Mouse (Mus musculus): ENCODE results near the gene Eci1. TPM values are rescaled to one million over a fixed set of nuclear protein-coding genes. Genes with fewer than 3 reads are reported as not detected.

Eci1 gene
- polyA plus RNA-seq, 1 experiment: 78.3 TPM

DNA sequence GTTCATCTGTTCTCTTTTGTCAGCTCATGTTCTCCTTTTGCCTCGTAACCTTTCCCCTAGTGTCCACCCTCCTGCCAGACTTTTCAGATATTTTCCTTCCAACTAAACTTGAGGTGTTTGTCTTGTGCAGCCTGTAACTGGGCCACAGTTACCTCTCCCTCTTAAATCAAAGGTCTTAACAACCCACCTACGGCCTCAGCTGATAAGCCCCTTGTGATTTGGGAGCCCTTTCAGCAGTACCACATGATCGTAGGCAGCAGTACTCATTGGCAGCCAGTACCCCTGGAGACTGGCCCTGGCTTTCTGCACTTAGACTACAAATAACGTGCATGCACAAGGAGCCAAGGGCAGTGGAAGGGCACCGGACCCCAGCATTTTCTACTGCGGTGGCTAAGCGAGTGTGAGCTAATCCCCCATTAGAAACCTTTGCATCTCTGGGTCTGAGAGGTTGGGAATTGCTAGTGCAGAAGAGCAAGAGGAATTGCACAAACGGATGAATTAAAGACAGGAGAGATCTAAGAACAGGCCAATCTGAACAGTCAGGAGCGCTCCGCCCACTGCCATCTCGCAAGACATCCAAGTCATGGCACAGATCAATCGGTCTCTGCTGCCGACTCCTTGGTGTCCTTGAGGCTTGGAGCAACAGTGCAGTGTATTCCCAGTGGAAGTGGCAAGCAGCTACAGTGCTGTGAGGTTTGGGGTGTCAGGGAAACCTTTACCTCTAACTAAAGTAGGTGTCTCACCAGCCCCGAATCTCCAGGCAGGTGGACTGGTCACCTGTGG lies 3.0 kb downstream of the Eci1 start:
- Histone ChIP-seq H3K4me1 (ENCODE audit: control insufficient read depth, insufficient read depth, low read length) (peaks cover 5% of the 10 kb centered on the region), H3K4me3 (replicated peaks; ENCODE audit: extremely low read depth, low read depth, low read length) (no peak overlapping the region)
- 77% methylated on average over 14 of the region's 14 CpGs for WGBS
- no peak for TF ChIP-seq POLR2A (IDR thresholded peaks at IDR 0.05; ENCODE audit: borderline replicate concordance, extremely low read depth, low read depth, low read length)
- TF ChIP-seq CTCF (IDR thresholded peaks at IDR 0.05; ENCODE audit: insufficient read depth, low read length): no peak
- DNase-seq: no peak

DNA sequence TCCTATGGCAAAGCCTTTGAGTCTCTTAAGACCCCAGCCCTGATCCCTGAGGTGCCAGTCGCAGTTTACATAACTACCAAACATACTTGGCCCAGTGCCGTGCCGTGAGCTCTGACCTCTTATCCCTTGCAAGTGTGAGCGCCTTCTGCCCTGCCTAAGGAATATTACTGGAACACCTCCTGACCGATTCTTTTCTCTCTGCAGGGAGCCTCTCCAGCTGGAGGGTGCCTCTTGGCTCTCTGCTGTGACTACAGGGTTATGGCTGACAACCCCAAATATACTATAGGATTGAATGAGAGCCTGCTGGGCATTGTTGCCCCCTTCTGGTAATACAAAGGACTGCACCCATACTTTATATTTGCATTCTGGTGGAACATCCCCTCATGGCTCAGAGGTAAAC lies 10.6 kb downstream of the Eci1 start:
- peak; percentile 34 for DNase-seq

DNA sequence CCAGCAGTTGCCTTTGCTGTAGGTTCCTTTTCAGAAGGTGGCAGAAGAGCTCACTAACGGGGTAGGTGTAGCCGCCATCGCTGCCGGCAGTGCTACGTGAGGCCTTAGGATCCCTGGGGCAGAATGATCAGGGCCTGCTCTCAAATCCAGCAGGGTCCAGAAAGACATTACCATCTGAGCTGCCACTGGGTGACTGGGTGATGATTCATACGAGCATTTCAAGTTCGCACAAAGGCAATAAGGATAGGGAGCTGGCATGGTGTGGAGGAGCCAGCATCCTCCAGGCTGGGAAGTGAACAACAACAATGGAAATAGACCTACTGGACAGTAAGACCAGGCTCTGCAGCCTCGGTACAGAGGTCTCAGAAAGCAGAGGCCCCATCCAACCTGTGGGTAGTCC lies 13.9 kb downstream of the Eci1 start:
- no peaks in the 10 kb centered on the region for H3K4me1 ChIP-seq (ENCODE audit: control insufficient read depth, insufficient read depth, low read length)
- 88% methylated on average over 8 of the region's 8 CpGs for WGBS
- no peak overlapping the region for H3K4me3 ChIP-seq (replicated peaks; ENCODE audit: extremely low read depth, low read depth, low read length)
- no peak for DNase-seq
- TF ChIP-seq CTCF (IDR thresholded peaks at IDR 0.05; ENCODE audit: insufficient read depth, low read length) (no peak), POLR2A (IDR thresholded peaks at IDR 0.05; ENCODE audit: borderline replicate concordance, extremely low read depth, low read depth, low read length) (no peak)

More for the DNA sequence above, 10.6 kb downstream of the Eci1 start:
- no peak for TF ChIP-seq POLR2A (IDR thresholded peaks at IDR 0.05; ENCODE audit: borderline replicate concordance, extremely low read depth, low read depth, low read length)
- peak; percentile 20; the same call in 1 of the 2 replicates for TF ChIP-seq CTCF (IDR thresholded peaks at IDR 0.05; ENCODE audit: insufficient read depth, low read length)
- H3K4me3 ChIP-seq (replicated peaks; ENCODE audit: extremely low read depth, low read depth, low read length): no peak overlapping the region
- H3K4me1 ChIP-seq (ENCODE audit: control insufficient read depth, insufficient read depth, low read length): no peaks in the 10 kb centered on the region
- WGBS: 68% methylated on average over 5 of the region's 5 CpGs

DNA sequence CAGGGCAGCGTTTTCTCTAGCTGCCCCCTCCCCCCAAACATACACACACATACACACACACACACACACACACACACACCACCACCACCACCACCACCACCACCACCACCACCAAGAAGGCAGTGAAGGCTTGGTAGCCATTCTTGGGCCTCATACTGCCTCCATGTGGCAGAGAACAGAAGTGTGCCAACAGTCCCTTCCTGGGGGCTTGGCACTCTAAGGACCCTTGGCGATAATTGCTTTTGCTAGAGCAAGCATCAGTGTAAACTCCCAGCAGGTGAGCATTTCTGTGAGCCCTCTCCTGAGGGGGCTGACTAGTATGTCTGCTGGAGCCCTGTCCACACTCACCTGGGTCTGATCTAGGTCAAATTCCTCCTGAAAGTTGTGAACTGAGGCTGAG lies 14.7 kb downstream of the Eci1 start:
- TF ChIP-seq POLR2A (IDR thresholded peaks at IDR 0.05; ENCODE audit: borderline replicate concordance, extremely low read depth, low read depth, low read length) (no peak), CTCF (IDR thresholded peaks at IDR 0.05; ENCODE audit: insufficient read depth, low read length) (peak; percentile 22; the same call in 1 of the 2 replicates)
- Histone ChIP-seq H3K4me1 (ENCODE audit: control insufficient read depth, insufficient read depth, low read length) (no peaks in the 10 kb centered on the region), H3K4me3 (replicated peaks; ENCODE audit: extremely low read depth, low read depth, low read length) (no peak overlapping the region)
- WGBS: 49% methylated on average over 2 of the region's 2 CpGs
- no peak for DNase-seq

DNA sequence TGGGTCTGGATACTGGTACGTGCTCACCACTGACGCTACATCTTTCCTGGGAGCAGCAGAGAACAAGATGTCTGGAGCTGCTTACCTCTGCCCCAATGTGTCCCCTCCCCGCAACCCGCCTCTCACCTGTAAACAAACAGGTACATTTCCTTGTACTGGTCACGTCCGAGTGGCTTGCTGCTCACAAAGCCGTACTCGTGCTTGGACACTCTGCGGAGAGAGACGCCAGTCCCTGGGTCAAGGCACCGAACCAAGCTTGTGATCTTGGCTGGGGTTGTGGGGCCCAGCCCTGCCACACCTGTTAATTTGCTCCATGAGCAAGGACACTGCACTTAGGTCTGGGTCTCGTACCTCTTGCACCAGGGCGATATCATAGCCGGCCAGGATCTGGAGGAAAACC lies 15.7 kb downstream of the Eci1 start:
- no peak for DNase-seq
- Histone ChIP-seq H3K4me1 (ENCODE audit: control insufficient read depth, insufficient read depth, low read length) (no peaks in the 10 kb centered on the region), H3K4me3 (replicated peaks; ENCODE audit: extremely low read depth, low read depth, low read length) (no peak overlapping the region)
- WGBS: 87% methylated on average over 14 of the region's 14 CpGs
- TF ChIP-seq POLR2A (IDR thresholded peaks at IDR 0.05; ENCODE audit: borderline replicate concordance, extremely low read depth, low read depth, low read length): no peak
- TF ChIP-seq CTCF (IDR thresholded peaks at IDR 0.05; ENCODE audit: insufficient read depth, low read length): no peak

DNA sequence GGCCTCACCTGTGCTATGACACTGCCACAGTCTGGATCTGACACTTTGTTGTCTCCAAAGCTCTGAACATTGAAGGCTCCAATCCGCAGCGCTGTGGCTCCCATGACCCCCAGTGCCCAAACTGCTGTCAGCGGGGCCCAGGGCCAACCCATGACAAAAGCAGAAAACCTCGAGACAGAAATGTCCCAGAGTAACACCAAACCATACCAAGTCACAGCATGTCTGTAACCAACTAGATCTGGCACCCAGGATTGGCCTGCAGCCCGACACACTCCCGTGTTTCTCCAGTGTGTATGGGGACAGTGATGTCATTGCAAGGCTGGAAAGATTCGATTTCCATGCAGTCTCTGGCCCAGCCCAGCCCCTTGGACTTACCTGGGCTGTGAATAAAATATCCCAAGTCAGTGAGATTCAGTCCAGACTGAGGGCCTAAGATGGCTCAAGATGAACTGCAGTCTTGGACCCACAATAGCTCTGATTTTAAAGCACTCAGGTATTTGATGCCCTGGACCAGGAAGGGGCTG lies 16.3 kb downstream of the Eci1 start, which contains the start of gene Dnase1l2:
Gene Dnase1l2, minus strand, starts transcription at position 474 of the 524 bp plus-strand sequence.
- 64% methylated on average over 7 of the region's 7 CpGs for WGBS
- DNase-seq: no peak
- no peaks in the 10 kb centered on the region for H3K4me1 ChIP-seq (ENCODE audit: control insufficient read depth, insufficient read depth, low read length)

DNA sequence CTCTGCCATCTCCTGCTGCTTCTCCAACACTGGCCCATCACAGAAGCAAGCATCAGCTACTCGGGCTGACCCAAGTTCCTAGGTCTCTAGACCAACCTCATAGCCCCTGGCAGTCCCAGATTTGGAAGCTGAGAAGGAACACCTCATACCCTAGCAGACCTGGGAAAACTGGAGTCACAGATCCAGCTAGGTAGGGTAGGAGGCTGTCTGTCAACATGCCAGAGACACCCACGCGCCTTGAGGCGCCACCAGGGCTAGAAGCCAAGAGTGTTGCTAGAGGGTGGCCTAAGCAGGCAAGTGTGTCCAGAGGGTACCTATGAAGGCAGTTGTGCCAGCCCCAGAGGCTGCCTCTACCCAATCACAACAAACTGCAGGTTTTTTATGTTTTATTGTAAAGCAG lies 17.0 kb downstream of the Eci1 start:
- no peak for TF ChIP-seq POLR2A (IDR thresholded peaks at IDR 0.05; ENCODE audit: borderline replicate concordance, extremely low read depth, low read depth, low read length)
- TF ChIP-seq CTCF (IDR thresholded peaks at IDR 0.05; ENCODE audit: insufficient read depth, low read length): no peak
- DNase-seq: no peak
- no peak overlapping the region for H3K4me3 ChIP-seq (replicated peaks; ENCODE audit: extremely low read depth, low read depth, low read length)
- 86% methylated on average over 4 of the region's 4 CpGs for WGBS
- H3K4me1 ChIP-seq (ENCODE audit: control insufficient read depth, insufficient read depth, low read length): no peaks in the 10 kb centered on the region

More for the DNA sequence above, 16.3 kb downstream of the Eci1 start, which contains the start of gene Dnase1l2:
- no peak within 1 kb of the TSS for H3K4me3 ChIP-seq (replicated peaks; ENCODE audit: extremely low read depth, low read depth, low read length)
- TF ChIP-seq CTCF (IDR thresholded peaks at IDR 0.05; ENCODE audit: insufficient read depth, low read length): no peak

DNA sequence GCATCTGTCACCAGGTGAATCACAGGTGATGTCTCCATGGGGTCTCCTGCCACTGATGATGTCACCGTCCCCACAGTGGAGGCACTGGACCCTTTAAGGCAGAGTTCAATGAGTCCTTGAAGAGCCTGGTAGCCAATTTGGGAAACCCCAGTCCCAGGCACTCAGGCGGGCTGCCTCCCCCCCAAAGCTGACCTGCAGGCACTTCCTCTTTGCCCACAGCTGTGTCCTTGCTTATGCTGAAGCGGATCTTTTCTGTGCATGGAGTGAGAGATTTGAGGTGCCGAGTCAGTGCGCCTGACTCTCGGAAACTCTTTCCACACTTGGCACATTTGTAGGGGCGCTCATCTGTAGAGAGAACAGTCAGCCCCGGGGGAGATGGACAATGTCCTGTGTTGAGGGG lies 20.1 kb downstream of the Eci1 start:
- TF ChIP-seq CTCF (IDR thresholded peaks at IDR 0.05; ENCODE audit: insufficient read depth, low read length): no peak
- TF ChIP-seq POLR2A (IDR thresholded peaks at IDR 0.05; ENCODE audit: borderline replicate concordance, extremely low read depth, low read depth, low read length): no peak
- DNase-seq: no peak
- no peaks in the 10 kb centered on the region for H3K4me1 ChIP-seq (ENCODE audit: control insufficient read depth, insufficient read depth, low read length)
- H3K4me3 ChIP-seq (replicated peaks; ENCODE audit: extremely low read depth, low read depth, low read length): no peak overlapping the region
- WGBS: 95% methylated on average over 8 of the region's 8 CpGs

DNA sequence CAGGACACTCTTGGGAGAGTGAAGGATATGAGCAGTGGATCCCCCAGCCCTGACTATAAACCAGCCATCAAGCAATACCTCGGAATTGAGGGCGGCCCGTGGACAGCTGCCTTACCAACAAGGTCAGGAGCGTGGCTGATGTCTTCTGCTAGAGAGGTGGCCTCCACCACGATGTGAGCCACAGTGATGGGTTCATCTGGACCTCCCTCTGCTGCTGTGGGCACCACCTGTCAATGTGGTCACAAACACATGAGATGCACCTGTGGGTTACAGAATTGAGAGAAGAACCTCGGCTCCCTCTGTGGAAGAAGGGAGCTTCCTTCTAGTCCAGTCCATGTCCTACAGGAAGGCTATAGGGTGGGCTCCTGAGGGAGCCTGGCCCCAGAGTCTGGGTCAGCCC lies 23.1 kb downstream of the Eci1 start:
- H3K4me3 ChIP-seq (replicated peaks; ENCODE audit: extremely low read depth, low read depth, low read length): no peak overlapping the region
- TF ChIP-seq POLR2A (IDR thresholded peaks at IDR 0.05; ENCODE audit: borderline replicate concordance, extremely low read depth, low read depth, low read length) (no peak), CTCF (IDR thresholded peaks at IDR 0.05; ENCODE audit: insufficient read depth, low read length) (no peak)
- 89% methylated on average over 6 of the region's 6 CpGs for WGBS
- DNase-seq: no peak
- no peaks in the 10 kb centered on the region; the same call in 1 of the 2 replicates for H3K4me1 ChIP-seq (ENCODE audit: control insufficient read depth, insufficient read depth, low read length)

DNA sequence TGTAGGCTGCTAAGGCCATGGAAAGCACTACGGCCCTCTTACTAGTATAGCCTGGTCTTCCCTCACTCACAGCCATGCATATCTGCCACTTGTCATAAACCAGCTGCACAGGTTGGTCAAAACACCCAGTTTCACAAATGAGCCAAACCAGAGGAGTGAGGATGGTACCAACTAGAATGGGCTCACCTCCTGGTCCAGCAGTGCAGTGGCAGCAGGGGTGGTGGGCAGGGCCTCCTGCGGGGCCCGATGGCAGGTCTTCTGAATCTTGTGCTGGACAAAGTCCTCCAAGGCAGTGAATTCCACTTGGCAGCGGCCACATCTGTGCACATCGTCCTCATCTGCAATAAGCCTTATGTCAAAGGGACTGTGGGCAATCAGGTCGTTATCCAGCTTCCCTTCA lies 24.8 kb downstream of the Eci1 start:
- WGBS: 96% methylated on average over 6 of the region's 6 CpGs
- TF ChIP-seq POLR2A (IDR thresholded peaks at IDR 0.05; ENCODE audit: borderline replicate concordance, extremely low read depth, low read depth, low read length): no peak
- no peak for TF ChIP-seq CTCF (IDR thresholded peaks at IDR 0.05; ENCODE audit: insufficient read depth, low read length)
- DNase-seq: no peak
- Histone ChIP-seq H3K4me1 (ENCODE audit: control insufficient read depth, insufficient read depth, low read length) (no peaks in the 10 kb centered on the region; the same call in 1 of the 2 replicates), H3K4me3 (replicated peaks; ENCODE audit: extremely low read depth, low read depth, low read length) (no peak overlapping the region)
